Mouse (Mus musculus) retina, adult 2 months (tissue): ENCODE data around the gene Map4k3.
"Not testable (repeated sequence)": the region's sequence is repeated elsewhere in the genome, so short reads cannot be mapped to it uniquely, and the experiment has no call there.

ENCODE experiments used
- DNase-seq: peaks from one replicate; pipeline ENCODE4 v3.0.0-alpha.2; 2012; ENCODE audit warnings: low read depth, low spot score

The Map4k3 gene

GRCm38 (mm10) chr17:80568441-80568840 lies 159.8 kb downstream of the Map4k3 start:
- DNase-seq = no peak

GRCm38 (mm10) chr17:80564611-80564924 lies 163.7 kb downstream of the Map4k3 start:
- DNase-seq = no peak

- DNase-seq = not testable (repeated sequence)
Observed at GRCm38 (mm10) chr17:80563762-80564610, 164.3 kb downstream of the Map4k3 start.

- DNase-seq = no peak
Observed at GRCm38 (mm10) chr17:80562792-80563191, 165.5 kb downstream of the Map4k3 start.

- no peak for DNase-seq
Observed at GRCm38 (mm10) chr17:80560669-80561401, 167.4 kb downstream of the Map4k3 start.

- no peak for DNase-seq
Observed at GRCm38 (mm10) chr17:80559745-80560144, 168.5 kb downstream of the Map4k3 start.

- no peak for DNase-seq
Observed at GRCm38 (mm10) chr17:80559050-80559449, 169.2 kb downstream of the Map4k3 start.

GRCm38 (mm10) chr17:80558583-80558982 lies 169.7 kb downstream of the Map4k3 start:
- no peak for DNase-seq

- DNase-seq = no peak
Observed at GRCm38 (mm10) chr17:80557461-80557860, 170.8 kb downstream of the Map4k3 start.

GRCm38 (mm10) chr17:80553318-80554270 lies 174.7 kb downstream of the Map4k3 start:
- DNase-seq = peak; percentile 71

- DNase-seq = no peak
Observed at GRCm38 (mm10) chr17:80552653-80553052, 175.6 kb downstream of the Map4k3 start.

- DNase-seq = no peak
Observed at GRCm38 (mm10) chr17:80550981-80551380, 177.3 kb downstream of the Map4k3 start.

GRCm38 (mm10) chr17:80546846-80547245 lies 181.4 kb downstream of the Map4k3 start:
- DNase-seq = no peak

GRCm38 (mm10) chr17:80546227-80546626 lies 182.1 kb downstream of the Map4k3 start:
- no peak for DNase-seq

GRCm38 (mm10) chr17:80543646-80544045 lies 184.6 kb downstream of the Map4k3 start:
- no peak for DNase-seq

- DNase-seq = no peak
Observed at GRCm38 (mm10) chr17:80537136-80537535, 191.1 kb downstream of the Map4k3 start.

GRCm38 (mm10) chr17:80535633-80536032 lies 192.7 kb downstream of the Map4k3 start:
- DNase-seq = no peak

GRCm38 (mm10) chr17:80531351-80531750 lies 196.9 kb downstream of the Map4k3 start:
- DNase-seq = not testable (repeated sequence)
